Mouse (Mus musculus) heart, embryonic 12.5 days (tissue): ENCODE measurements around the gene Sae1. TPM values are rescaled to one million over a fixed set of nuclear protein-coding genes. Genes with fewer than 3 reads are reported as not detected.

ENCODE experiments used
- ATAC-seq: fragments of 200-750 bp; cut with Nextera tagmentation; 2 replicates; pipeline ENCODE4 v1.8.0; 2017; ENCODE audit warnings: moderate TSS enrichment, moderate library complexity; ENCODE audit not compliant: insufficient number of reproducible peaks, low FRiP score
- H3K27ac ChIP-seq: fragments of 300-500 bp; sonication (generic); 2 replicates; pipeline ENCODE4 v1.5.1; 2016; ENCODE audit warnings: mild to moderate bottlenecking, moderate library complexity; ENCODE audit not compliant: poor library complexity, severe bottlenecking
- H3K27me3 ChIP-seq: fragments of 300-500 bp; sonication (generic); replicated peaks from 2 replicates; pipeline ENCODE4 v1.6.1; 2016; ENCODE audit warnings: mild to moderate bottlenecking, moderate library complexity
- H3K36me3 ChIP-seq: fragments of 300-500 bp; sonication (generic); 2 replicates; pipeline ENCODE4 v1.6.1; 2016; ENCODE audit warnings: mild to moderate bottlenecking, moderate library complexity
- H3K4me1 ChIP-seq: fragments of 300-500 bp; sonication (generic); replicated peaks from 2 replicates; pipeline ENCODE4 v1.6.1; 2016; ENCODE audit warnings: mild to moderate bottlenecking
- H3K4me2 ChIP-seq: fragments of 300-500 bp; sonication (generic); 2 replicates; pipeline ENCODE4 v1.6.1; 2016; ENCODE audit warnings: mild to moderate bottlenecking, moderate library complexity
- H3K4me3 ChIP-seq: fragments of 300-500 bp; sonication (generic); 2 replicates; pipeline ENCODE4 v1.5.1; 2016; ENCODE audit warnings: mild to moderate bottlenecking
- H3K9ac ChIP-seq: fragments of 300-500 bp; sonication (generic); 2 replicates; pipeline ENCODE4 v1.6.1; 2016; ENCODE audit warnings: mild to moderate bottlenecking, moderate library complexity
- H3K9me3 ChIP-seq: fragments of 300-500 bp; sonication (generic); replicated peaks from 2 replicates; pipeline ENCODE4 v1.6.1; 2016; ENCODE audit warnings: mild to moderate bottlenecking, moderate library complexity
- WGBS: fragments of 180-500 bp; shearing (Covaris S2); methylation state at CpG from one replicate; pipeline ENCODE4 v1.1.7; 2016; 5-methylcytosine and 5-hydroxymethylcytosine counted together
- polyA plus RNA-seq: library from polyadenylated mRNA; unstranded; fragments of >200 nt; fragmentation: Nextera tagmentation; extraction: Ambion mirVana; gene quantifications from 2 replicates; pipeline ENCODE4 v1.2.1, GENCODE M21; 2016

The Sae1 gene
- polyA plus RNA-seq, 1 experiment from 2014 or later = 232 TPM

DNA sequence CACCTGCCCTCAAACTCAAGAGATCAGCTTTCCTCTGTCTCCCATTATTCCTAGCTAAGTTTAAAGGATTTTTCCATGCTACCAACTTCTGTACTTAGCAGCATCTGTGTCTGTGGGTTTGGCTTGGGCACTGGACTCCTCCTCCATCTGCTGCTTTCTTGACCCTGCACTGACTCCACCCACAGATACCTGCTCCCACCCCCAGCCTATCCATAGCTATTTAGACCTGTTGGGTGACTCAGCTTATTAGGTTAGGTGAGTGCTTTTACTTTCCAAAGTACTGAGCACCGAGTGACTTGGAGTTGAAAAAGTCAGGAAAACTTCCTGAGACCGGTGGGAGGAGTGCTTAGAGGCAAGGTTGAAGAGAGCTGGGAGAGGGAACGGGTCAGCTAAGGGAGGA lies 27.8 kb upstream of the Sae1 start:
- Histone ChIP-seq H3K27ac (0 out of 2 replicates have a peak overlapping the region, but pooled peaks have one; percentile 14), H3K4me1 (peaks cover 43% of the 10 kb centered on the region), H3K36me3 (peaks cover 50% of the 10 kb centered on the region), H3K9ac (0 out of 2 replicates have a peak overlapping the region, but pooled peaks have one; percentile 2), H3K9me3 (no peaks in the 10 kb centered on the region), H3K27me3 (no peaks in the 10 kb centered on the region), H3K4me2 (no peak overlapping the region), H3K4me3 (no peak overlapping the region)
- WGBS = 69% methylated on average over 3 of the region's 3 CpGs
- peak; percentile 82 for ATAC-seq

DNA sequence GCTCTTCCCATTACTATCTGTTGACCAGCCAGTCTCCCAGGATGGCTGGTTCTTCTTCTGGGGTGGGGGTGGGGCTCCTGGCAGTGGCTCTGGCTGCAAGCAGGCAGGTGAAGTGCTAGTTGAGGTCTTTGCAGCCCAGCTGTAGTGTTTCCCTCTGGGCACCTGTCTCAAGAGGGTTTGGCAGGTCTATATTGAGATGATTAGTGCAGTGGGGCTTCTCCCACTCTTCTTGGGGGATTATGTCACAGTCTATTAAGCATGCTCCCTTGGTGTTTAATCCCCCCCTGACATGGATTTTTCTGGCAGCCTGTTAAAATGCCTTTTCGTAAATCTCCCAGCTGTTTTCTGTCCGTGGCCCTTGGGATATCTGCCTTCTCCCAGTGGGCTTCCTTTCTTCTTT lies 25.3 kb upstream of the Sae1 start:
- peak overlapping the region; percentile 50 for H3K27ac ChIP-seq
- peaks cover 27% of the 10 kb centered on the region for H3K36me3 ChIP-seq
- H3K9ac ChIP-seq = no peak overlapping the region
- no peaks in the 10 kb centered on the region for H3K9me3 ChIP-seq
- H3K27me3 ChIP-seq = no peaks in the 10 kb centered on the region
- H3K4me2 ChIP-seq = no peak overlapping the region
- WGBS = 80% methylated on average over 2 of the region's 2 CpGs
- ATAC-seq = peak; percentile 27; the same call in 1 of the 2 replicates
- peaks cover 43% of the 10 kb centered on the region for H3K4me1 ChIP-seq
- H3K4me3 ChIP-seq = no peak overlapping the region

DNA sequence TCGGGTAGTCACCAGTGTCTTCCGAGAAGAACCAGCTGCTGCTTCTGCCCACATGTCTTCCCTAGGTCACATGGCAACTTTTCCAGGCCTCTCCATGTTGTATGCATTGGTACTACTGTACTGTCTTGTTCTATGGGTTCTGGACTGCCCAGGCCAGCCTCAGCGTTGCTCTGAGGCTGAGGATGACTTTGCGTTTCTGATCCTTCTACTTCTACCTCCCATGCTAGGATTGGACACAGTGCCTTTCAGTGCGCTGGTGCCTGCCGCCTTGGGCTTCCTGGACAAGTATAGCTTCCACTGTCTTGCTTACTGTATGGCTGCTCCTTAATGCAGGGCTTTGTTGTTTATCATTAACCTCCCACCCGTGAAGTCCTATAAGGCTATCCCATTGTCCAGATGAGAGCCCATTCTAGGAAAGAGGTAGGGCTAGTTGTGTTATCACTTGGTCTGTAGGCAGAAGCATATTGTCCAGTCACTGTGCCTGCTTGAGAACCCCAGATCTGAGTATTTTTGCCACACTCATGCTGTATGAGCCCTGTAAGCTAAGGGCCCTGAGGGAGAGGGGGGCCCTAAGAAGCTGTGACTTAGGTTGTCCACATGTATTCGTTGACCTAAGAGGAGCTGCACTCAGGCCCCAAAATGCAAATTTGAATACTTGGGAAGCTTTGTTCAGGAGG lies 24.8 kb upstream of the Sae1 start:
- no peaks in the 10 kb centered on the region for H3K27me3 ChIP-seq
- no peak overlapping the region for H3K4me3 ChIP-seq
- no peak overlapping the region for H3K4me2 ChIP-seq
- no peak overlapping the region; the same call in 1 of the 2 replicates for H3K9ac ChIP-seq
- peak overlapping the region; percentile 81 for H3K27ac ChIP-seq
- peaks cover 46% of the 10 kb centered on the region for H3K4me1 ChIP-seq
- peak; percentile 87 for ATAC-seq
- H3K36me3 ChIP-seq = peaks cover 22% of the 10 kb centered on the region
- no peaks in the 10 kb centered on the region for H3K9me3 ChIP-seq
- WGBS = 79% methylated on average over 8 of the region's 8 CpGs

DNA sequence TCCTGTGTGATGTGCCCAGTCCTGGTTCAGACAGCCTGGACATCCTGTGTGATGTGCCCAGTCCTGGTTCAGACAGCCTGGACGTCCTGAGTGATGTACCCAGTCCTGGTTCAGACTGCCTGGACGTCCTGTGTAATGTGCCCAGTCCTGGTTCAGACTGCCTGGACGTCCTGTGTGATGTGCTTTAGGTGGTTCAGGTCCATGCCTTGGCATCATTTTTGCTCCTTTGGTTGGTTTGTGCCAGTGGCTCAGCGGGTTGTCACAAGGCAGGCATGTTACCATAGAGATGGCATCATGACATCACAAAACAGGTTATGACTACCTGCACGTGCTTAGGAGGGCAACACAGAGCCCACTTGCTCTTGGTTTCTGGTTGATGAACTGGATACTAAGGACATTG lies 23.5 kb upstream of the Sae1 start:
- Histone ChIP-seq H3K27me3 (no peaks in the 10 kb centered on the region), H3K4me3 (no peak overlapping the region), H3K9me3 (no peaks in the 10 kb centered on the region), H3K4me2 (no peak overlapping the region), H3K9ac (no peak overlapping the region), H3K27ac (peak overlapping the region; percentile 81), H3K36me3 (peaks cover 16% of the 10 kb centered on the region; the same call in 1 of the 2 replicates), H3K4me1 (peaks cover 43% of the 10 kb centered on the region)
- no peak for ATAC-seq
- WGBS = 85% methylated on average over 5 of the region's 5 CpGs

DNA sequence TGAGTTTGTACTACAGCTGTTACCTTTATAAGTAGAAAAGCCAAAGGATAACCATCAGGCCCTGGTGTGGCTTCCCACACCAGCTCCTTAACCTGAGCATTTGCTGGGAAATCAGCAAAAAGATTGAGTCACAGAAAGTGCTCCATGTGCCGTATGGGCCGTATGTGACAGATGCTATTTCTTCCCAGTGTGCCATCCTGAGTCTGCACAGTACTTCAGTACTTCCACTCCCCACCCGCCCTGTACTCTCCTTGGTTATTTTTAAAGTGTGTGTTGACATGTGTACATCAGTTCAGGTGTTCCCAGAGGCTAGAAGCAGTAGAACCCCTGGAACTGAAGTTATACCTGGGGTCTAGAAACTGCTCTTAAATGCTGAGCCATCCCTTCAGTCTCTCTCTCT lies 19.4 kb upstream of the Sae1 start:
- H3K9me3 ChIP-seq = no peaks in the 10 kb centered on the region
- H3K4me3 ChIP-seq = no peak overlapping the region
- no peak overlapping the region for H3K4me2 ChIP-seq
- 76% methylated on average over 3 of the region's 3 CpGs for WGBS
- H3K4me1 ChIP-seq = peaks cover 54% of the 10 kb centered on the region
- peaks cover 7% of the 10 kb centered on the region; the same call in 1 of the 2 replicates for H3K36me3 ChIP-seq
- H3K27me3 ChIP-seq = no peaks in the 10 kb centered on the region
- H3K27ac ChIP-seq = no peak overlapping the region
- H3K9ac ChIP-seq = no peak overlapping the region
- no peak for ATAC-seq

DNA sequence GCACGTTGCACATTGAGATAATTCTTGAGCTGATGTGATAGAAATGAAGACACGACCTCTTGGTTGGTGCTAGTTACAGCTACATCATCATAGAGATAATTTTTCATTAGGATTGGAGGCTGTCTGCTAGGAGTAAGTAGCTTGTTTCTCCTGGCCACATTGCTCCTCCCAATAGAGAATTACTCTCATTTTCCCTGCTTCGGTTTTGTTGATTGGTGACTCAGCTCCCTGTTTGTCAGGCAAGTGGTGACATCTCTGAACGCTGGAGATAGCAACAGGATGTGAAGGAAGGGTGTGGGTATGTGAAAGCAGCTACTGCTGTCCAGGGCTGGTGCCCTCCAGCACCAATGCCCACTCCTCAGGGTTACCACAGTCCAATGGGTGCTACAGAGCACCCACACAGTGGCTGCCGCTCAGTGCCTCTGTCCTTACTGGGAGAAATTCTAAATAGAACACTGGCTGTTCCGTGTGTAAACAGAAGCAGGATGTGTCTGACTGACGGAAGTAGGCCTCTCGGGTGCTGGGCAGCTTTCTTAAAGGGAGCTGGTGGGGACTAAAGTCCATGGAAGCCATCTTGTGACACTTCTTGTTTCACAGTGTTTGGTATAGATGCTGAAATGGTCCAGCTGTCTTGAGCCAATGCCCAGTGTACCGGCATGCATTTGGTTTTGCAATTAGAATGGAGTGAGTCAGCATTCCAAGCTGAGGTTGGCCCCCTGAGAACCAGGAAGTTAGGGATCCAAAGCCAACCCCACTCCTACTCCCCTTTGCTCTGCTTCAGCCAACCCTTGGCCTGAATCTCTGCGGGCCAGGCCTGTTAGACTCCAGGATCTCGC lies 18.1 kb upstream of the Sae1 start:
- no peaks in the 10 kb centered on the region for H3K9me3 ChIP-seq
- peak; percentile 75 for ATAC-seq
- H3K4me1 ChIP-seq = peaks cover 42% of the 10 kb centered on the region
- H3K4me2 ChIP-seq = peak overlapping the region; percentile 52
- H3K36me3 ChIP-seq = peaks cover 7% of the 10 kb centered on the region; the same call in 1 of the 2 replicates
- H3K9ac ChIP-seq = peak overlapping the region; percentile 42; the same call in 1 of the 2 replicates
- peak overlapping the region; percentile 7; the same call in 1 of the 2 replicates for H3K4me3 ChIP-seq
- H3K27me3 ChIP-seq = no peaks in the 10 kb centered on the region
- H3K27ac ChIP-seq = peak overlapping the region; percentile 94
- WGBS = 26% methylated on average over 11 of the region's 11 CpGs

DNA sequence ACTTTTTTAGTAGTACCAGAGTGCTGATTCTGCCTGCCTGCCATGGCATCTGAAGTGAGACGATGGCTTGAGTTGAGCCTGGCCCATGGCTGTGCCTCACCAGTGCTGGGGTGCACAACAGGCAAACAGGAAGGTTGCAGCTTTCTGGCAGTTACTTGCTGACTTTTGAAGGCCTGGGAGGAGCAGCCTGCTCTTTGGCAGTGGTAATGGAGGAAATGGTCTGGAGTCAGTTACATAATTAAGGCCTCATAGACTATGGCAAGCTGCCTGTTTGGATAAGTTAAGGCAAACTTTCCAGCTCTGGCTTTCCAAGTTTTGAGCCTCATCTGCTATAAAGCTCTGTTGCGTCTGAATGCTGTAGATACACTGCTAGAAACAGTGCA lies 17.5 kb upstream of the Sae1 start:
- H3K4me1 ChIP-seq = peaks cover 40% of the 10 kb centered on the region
- ATAC-seq = no peak

DNA sequence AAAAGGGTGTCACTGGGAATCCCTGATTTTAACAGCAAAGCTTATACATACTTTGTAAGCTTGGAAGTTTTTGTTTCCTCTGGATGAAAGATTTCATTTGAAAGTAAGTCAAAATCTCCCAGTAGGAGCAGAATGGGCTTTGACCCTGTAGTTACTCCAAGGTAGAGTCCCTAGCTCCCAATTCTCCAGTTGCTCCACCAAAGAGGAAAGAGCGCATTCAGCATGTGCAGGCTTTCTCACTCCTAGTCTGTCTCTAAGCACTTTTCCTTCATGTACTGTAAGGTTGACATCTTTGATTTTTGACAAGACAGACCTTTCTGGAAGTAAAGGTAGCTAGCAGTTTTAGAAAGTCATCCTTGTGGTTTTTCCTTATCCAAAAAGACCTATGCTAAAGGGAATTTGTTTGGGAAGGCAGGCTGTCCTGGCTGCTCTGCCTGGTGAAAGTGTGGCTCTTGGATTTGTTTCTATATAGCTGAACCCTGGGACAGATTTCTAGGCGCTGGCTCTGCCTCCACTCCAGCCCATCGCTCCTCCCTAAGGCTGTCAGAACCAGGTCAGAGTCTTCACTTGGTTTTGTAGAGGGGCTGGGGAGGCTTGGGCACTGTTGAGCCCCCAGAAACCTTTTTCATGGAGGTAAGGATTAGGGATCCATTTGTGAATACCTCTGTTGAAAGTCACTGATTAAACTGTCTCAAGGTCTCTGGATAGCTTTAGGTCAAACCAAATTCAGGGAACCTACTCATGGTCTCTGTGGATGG lies 16.9 kb upstream of the Sae1 start:
- WGBS = 65% methylated on average over 3 of the region's 3 CpGs
- H3K4me2 ChIP-seq = peak overlapping the region; percentile 52
- H3K9me3 ChIP-seq = no peaks in the 10 kb centered on the region
- peak overlapping the region; percentile 42 for H3K9ac ChIP-seq
- H3K4me3 ChIP-seq = no peak overlapping the region
- no peaks in the 10 kb centered on the region for H3K27me3 ChIP-seq
- H3K4me1 ChIP-seq = peaks cover 40% of the 10 kb centered on the region
- H3K27ac ChIP-seq = peak overlapping the region; percentile 94
- ATAC-seq = no peak
- H3K36me3 ChIP-seq = peaks cover 7% of the 10 kb centered on the region; the same call in 1 of the 2 replicates

More for the DNA sequence above, 17.5 kb upstream of the Sae1 start:
- Histone ChIP-seq H3K9me3 (no peaks in the 10 kb centered on the region), H3K4me3 (no peak overlapping the region), H3K27ac (peak overlapping the region; percentile 94), H3K9ac (peak overlapping the region; percentile 42), H3K27me3 (no peaks in the 10 kb centered on the region), H3K4me2 (peak overlapping the region; percentile 52), H3K36me3 (peaks cover 7% of the 10 kb centered on the region; the same call in 1 of the 2 replicates)
- 44% methylated on average over 2 of the region's 2 CpGs for WGBS

DNA sequence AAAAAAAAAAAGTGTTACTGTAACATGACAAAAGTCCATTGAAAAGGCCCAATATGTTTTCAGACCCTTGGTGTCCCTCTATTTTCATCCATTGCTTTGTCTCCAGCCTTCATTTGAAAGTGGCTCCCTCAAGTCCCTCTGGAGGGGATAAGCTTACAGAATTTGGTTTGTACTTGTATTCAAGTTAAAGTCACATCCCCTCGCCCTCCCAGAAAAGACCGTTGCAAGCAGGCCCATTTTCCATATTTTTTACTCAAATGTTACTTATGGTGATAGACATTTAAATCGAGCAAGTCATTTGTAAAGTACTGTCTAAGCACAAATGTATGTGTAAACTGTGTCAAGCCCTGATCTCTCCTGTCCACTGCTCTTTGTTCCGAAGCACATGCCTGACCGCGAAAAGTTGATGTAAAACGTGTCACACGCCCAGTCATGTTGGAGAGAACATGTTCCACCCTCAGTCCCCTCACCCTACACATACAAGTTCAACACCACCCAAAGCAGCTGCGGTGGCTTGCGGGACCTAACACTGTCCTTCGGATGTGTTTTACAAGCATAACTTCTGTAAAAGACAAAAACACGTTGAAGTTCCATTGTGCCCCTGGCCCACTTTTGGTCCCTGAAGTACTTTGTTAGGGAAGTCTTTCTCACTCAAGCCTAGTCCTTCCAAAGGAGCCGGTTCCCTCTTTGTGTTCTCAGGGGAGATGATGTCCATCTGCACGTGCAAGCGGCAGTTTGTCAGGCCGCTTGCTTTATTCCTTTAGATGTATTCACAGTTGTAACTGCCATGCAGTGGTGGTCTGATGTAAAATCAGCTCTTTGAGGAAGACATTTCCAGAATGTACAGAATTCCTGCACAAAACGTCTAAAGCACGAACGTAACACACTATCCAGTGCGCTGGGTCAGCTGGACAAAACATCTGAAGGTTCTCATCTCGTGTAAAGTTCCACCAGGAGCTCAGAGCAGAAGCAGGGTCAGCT lies 15.7 kb upstream of the Sae1 start:
- peak overlapping the region; percentile 77 for H3K4me3 ChIP-seq
- peak overlapping the region; percentile 96 for H3K9ac ChIP-seq
- no peaks in the 10 kb centered on the region for H3K9me3 ChIP-seq
- peak overlapping the region; percentile 91 for H3K4me2 ChIP-seq
- no peak for ATAC-seq
- peaks cover 7% of the 10 kb centered on the region; the same call in 1 of the 2 replicates for H3K36me3 ChIP-seq
- H3K27me3 ChIP-seq = no peaks in the 10 kb centered on the region
- peaks cover 47% of the 10 kb centered on the region for H3K4me1 ChIP-seq
- H3K27ac ChIP-seq = peak overlapping the region; percentile 100
- 40% methylated on average over 21 of the region's 21 CpGs for WGBS

DNA sequence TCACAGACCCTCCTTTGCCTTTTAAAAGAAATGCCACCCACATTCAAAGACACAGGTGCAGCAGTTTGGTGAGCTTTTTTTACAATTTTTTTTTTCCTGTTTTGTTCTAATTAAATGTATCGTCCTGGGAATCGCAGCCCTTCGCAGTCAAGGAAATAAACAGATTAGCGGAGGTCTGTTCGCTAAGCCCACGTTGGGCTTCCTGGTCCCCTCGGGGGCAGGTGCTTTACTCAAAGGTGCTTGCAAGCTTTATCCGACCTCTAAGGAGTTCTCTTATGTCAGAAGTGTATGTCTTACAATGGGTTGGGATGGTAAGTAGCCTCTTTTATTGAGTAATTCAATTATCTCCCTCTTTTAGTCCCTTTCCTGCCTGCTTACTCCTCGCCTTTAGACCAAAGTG lies 14.8 kb upstream of the Sae1 start:
- H3K4me1 ChIP-seq = peaks cover 44% of the 10 kb centered on the region
- H3K27ac ChIP-seq = peak overlapping the region; percentile 100
- peak overlapping the region; percentile 91 for H3K4me2 ChIP-seq
- peak overlapping the region; percentile 96 for H3K9ac ChIP-seq
- no peaks in the 10 kb centered on the region for H3K27me3 ChIP-seq
- H3K36me3 ChIP-seq = peaks cover 6% of the 10 kb centered on the region; the same call in 1 of the 2 replicates
- H3K4me3 ChIP-seq = peak overlapping the region; percentile 77
- ATAC-seq = no peak
- 1% methylated on average over 9 of the region's 9 CpGs for WGBS
- H3K9me3 ChIP-seq = no peaks in the 10 kb centered on the region
